Mouse (Mus musculus) inflammation-experienced regulatory T-cells, adult 6 months (primary cell): ENCODE measurements around the gene Gde1. TPM values are rescaled to one million over a fixed set of nuclear protein-coding genes. Genes with fewer than 3 reads are reported as not detected.

Experiments
- ATAC-seq: one replicate; pipeline ENCODE4 v1.8.0; 2017
- polyA plus RNA-seq, 3 experiments: library from polyadenylated mRNA; unstranded; fragments of 100-300 nt; shearing (Covaris generic); gene quantifications; one replicate each; pipeline ENCODE4 v1.2.1; 2017

The Gde1 gene
- 10 to 100 TPM; 12.8 to 16.8 (median 14.4) TPM for polyA plus RNA-seq

GRCm38 (mm10) chr7:118705101-118705961 lies at the start of gene Gde1:
TSS of gene Gde1 (minus strand) at chr7:118705778.
- ATAC-seq: peak; percentile 92

- ATAC-seq: no peak
Measured at GRCm38 (mm10) chr7:118751625-118752024, 46.0 kb upstream of the Gde1 start.

- no peak for ATAC-seq
Measured at GRCm38 (mm10) chr7:118749706-118750105, 44.1 kb upstream of the Gde1 start.

DNA sequence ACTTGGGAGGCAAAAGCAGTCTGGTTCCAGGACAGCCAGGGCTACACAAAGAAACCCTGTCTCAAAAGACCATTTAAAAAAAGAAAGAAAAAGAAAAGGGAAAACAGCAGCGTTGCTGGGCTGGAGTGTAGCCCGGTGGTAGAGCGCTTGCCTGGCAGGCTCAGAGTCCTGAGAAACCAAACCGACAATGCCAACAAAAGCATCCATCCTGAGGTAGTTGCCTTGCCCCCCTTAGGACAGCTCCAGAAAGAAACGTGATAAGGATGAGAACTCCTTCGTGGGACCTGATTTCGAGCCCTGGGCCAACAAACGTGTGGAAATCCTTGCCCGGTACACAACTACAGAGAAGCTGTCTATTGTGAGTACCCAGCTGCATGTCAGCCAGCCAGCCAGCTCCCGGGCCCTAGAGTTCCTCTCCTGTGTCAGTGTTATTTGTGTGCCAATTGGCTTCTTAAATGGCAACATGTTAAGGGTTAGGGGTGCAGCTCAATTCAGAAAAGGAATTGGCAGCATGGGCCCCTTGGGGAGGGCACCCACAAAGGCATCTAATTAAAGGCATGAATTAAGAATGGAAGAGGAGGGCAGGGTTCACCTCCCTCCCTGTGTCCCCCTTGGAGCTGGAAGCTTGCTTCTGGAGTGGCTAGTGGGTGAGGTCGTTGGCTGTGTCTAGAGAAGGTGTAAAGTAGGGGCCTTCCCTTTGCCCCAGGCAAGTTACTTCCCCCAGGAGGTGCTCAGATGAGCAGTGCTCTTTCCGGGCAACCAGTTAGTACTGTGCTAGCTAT lies 42.5 kb upstream of the Gde1 start:
- no peak for ATAC-seq

DNA sequence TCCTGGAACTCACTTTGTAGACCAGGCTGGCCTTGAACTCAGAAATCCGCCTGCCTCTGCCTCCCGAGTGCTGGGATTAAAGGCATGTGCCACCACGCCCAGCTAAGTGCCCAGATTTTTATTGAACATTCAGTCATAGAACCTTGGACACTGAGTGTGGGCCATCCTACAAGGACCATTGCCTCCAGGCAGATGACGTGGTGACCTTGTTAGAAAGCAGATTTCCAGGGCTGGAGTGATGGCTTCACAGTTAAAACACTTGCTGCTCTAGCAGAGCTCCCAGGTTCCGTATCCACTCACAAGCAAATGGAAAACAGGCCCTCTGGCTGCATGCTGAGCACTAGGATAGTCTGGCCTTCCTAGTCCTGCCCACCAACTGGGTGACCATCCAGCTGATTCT lies 39.2 kb upstream of the Gde1 start:
- ATAC-seq: no peak

GRCm38 (mm10) chr7:118742278-118742677 lies 36.7 kb upstream of the Gde1 start:
- ATAC-seq: no peak

DNA sequence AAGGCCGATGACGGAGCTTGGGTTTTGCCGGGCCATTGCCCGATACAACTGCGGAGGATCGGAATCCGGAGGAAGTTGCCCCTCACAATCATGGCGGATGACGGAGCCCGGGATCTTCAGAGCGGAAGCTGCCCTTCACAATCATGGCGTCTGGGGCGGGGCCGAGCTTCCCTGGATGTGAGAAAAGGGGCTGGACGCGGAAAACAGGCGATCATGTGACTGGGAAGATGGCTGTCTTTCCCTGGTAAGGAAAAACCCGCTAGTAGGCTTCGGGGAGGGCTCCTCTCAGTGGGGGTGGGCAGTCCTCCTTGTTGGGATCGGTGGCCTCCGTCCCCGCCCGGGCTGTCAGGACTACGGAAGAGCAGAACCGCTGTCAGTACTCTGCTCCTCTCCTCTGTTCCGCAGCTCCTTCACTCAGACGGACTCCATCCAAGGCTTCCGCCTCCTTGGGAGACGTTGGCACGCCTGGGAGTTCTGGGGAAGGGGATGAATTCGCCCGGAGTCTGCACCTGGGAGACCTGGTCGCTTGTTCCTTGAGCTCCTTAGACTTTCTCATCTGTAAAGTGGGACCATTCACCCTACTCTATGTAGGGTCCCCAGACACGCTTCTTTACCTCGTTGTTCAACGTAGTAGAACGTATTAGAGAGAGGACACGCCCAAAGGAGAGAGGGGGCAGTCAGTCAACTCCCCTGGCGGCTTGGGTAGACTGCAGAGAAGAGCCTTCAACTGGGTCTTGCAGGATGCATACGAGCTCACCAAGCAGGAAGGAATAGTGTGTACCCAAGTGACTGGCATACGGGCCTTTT lies 35.2 kb upstream of the Gde1 start:
- peak; percentile 93 for ATAC-seq

GRCm38 (mm10) chr7:118739975-118740531 lies 34.5 kb upstream of the Gde1 start, which contains the start of gene Vps35l:
TSS of gene Vps35l (plus strand) at chr7:118740226.
- ATAC-seq: peak; percentile 75

DNA sequence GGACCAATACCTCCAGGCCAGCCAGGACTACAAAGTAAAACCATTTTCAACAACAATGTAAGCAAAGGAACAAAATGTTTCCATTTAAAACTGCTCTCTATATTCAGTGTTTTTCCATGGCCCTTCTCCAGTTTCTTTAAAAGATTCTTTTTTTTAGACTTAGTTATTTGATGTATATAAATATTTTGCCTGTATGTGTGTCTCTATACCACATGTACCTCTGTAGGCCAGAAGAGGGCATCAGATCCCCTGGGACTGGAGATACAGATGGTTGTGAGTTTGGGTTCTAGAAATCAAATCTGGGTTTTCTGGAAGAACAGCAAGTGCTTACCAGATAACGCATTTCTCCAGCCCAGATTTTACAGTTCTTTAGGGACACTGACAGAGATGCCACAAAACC lies 33.2 kb upstream of the Gde1 start:
- ATAC-seq: no peak

- ATAC-seq: peak; percentile 77
Measured at GRCm38 (mm10) chr7:118733225-118733624, 27.6 kb upstream of the Gde1 start.

DNA sequence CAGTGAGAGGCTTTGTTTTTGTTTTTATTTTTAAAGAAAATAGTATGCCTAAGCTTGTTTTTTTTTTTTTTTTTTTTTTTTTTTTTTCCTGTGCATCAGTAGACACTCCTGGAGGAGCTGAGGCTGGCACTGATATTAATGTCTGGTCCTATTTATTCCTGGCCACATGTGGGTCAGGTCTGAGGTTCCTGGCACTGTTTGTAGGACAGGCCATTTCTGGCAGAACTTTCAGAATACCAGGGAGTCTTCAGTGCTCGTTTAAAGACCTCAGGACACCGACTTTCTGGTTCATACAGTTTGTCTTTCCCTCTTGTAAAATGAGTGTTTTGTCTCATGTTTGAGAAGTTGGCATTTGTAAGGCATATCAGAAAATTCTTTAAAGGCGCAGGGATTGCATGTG lies 26.2 kb upstream of the Gde1 start:
- ATAC-seq: no peak

- ATAC-seq: no peak
Measured at GRCm38 (mm10) chr7:118728846-118729587, 23.4 kb upstream of the Gde1 start.

DNA sequence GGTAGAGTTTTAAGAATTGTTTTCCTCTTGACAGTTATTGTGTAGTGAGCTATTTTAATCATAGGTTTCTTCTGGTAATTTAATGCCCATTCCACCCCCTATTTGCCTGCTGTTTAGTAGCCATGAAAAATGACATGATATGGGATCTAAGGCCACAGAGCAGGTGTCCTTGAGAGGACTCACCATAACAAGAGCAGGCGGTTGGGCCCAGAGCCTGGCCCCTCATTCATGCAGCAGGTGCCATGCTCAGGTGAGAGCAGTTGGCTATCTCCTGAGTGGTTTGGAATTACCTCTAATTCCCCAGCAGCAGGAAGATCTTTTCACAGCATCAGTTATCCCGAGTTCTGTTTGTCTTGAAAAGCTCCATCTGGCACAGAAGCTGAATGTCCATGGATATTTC lies 19.9 kb upstream of the Gde1 start:
- no peak for ATAC-seq

- no peak for ATAC-seq
Measured at GRCm38 (mm10) chr7:118723927-118724326, 18.3 kb upstream of the Gde1 start.

GRCm38 (mm10) chr7:118718066-118718465 lies 12.5 kb upstream of the Gde1 start:
- ATAC-seq: no peak

- no peak for ATAC-seq
Measured at GRCm38 (mm10) chr7:118714873-118715272, 9.3 kb upstream of the Gde1 start.

DNA sequence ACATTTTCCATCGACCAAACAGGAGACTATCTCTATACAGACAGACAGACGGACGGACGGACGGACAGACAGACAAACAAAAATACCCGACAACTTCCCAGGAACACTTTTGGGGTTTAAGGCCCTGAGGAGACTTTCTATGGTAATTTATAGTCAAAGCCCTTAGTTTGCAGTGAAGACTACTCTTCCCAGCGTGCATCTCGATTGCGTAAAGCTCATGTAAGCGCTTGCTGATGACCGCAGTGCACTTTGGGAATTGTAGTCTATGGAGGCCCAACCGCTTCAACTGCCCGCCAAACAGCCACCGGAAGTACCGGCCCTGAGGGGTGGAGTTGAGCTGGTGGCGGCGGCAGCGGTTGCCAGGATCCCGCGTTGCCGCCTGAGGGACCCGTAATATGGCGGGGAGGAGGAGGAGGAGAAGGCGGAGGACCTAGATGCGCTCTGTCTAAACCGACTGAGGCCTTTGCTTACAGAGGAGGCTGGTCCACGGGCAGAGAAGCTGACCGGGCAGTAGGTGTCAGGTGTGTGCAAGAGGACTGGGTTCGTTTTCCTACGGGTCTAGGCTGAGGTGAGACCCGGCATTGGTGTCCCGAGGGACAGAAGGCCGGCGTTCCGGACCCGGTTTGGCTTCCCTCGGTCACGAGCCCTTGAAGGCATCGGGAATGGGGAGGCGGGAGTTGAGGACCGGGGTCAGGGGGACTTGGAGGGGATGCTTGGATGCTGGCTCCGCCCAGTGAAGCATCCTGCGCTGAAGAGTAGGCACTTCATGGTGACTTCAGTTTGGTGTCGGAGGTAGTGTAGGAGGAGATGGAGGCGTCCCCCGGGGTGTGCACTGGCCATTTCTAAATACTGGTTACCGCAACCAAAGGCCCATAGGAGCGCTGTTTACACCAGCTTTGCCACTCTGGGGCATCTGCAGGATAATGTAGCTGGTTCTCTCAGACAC lies 6.9 kb upstream of the Gde1 start, which contains the start of gene Ccp110:
Ccp110 (plus strand) TSS at position 325 of the 946 bp plus-strand sequence.
- peak; percentile 100 for ATAC-seq

DNA sequence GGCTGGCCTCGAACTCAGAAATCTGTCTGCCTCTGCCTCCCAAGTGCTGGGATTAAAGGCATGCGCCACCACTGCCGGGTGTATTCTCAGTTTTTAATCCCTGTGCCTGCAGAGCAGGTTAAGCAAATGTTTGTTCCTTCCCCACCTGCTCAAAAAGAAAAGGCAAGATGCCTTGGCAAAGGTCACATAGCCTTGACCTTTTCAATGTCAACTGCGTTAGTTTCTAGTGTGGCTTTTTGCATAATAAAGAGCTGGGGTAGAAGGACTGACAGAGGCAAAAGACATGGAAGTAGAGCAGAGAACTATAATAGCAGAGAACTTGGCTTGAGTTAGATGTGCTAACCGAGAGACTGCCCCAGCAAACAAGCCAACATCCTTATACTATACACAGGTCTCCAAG lies 5.2 kb upstream of the Gde1 start:
- ATAC-seq: no peak

DNA sequence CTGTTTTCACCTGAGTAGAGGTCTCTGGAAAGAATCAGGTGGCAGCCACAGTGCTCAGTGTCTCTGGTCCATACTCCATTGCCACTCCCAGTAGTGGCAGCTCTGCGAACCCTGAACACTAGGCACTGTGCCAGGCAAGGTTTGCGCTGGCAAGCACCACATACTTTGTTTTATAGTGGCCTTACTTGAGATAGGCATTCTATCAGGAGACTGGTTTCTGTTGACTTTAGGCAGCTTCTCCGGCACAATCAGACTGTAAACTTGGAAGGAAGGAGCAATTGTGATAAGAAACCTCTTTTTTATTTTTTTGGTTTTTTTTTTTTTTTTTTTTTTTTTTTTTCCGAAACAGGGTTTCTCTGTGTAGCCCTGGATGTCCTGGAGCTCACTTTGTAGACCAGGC lies 2.4 kb upstream of the Gde1 start:
- no peak for ATAC-seq

DNA sequence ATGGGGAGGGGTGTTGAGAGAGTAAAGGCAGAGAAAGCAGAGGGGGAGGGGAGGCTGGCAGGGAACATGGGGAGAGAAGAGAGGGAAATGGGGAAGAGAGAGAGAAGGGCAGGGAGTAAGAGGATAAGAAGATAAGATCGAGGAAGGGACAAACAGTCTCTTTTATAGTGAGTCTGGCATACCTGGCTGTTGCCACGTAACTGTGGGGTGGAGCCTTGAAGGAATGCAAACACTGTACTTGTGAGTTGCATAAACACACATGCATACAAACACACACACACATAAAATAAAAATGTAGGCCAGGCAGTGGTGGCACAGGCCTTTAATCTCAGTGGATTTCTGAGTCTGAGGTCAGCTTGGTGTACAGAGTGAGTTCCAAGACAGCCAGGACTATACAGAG lies 1.6 kb upstream of the Gde1 start:
- no peak for ATAC-seq
